Mouse (Mus musculus): ENCODE data around the gene Cst3. TPM values are rescaled to one million over a fixed set of nuclear protein-coding genes. Genes with fewer than 3 reads are reported as not detected.

Cst3 gene
- polyA plus RNA-seq, 1 experiment from 2014 or later: 272 TPM

DNA sequence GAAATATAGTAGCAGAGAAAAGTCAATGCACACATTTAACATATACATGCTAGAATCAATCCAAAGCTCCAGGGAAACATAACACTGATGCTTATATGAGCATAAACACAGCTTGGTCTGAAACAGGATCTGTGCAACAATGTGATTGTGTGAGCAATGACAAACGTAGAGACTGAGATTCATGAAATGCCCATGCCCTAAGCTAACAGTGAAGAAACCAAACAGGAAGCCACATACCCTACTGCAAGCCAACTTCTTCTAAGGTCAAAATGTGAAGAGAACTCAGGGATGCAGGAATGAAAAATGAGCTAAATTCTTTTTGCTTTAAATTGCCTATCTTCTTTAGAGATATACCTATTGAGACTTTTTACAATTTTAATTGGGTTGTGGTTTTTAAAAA lies 6.5 kb downstream of the Cst3 start:
- H3K4me2 ChIP-seq (ENCODE audit: low read depth, severe bottlenecking): no peak overlapping the region
- H3K27ac ChIP-seq (replicated peaks; ENCODE audit: low read depth, low read length): no peak overlapping the region
- no peaks in the 10 kb centered on the region; the same call in 1 of the 2 replicates for H3K36me3 ChIP-seq (ENCODE audit: control insufficient read depth, insufficient read depth, low read length)
- no peak for DNase-seq (ENCODE audit: low spot score)
- WGBS: 83% methylated on average over 1 of the region's 1 CpGs
- H3K27me3 ChIP-seq (ENCODE audit: control insufficient read depth, insufficient read depth, low read length): no peaks in the 10 kb centered on the region
- H3K4me1 ChIP-seq (ENCODE audit: control insufficient read depth, insufficient read depth, low read length): peaks cover 6% of the 10 kb centered on the region
- no peak overlapping the region for H3K4me3 ChIP-seq (ENCODE audit: low read depth, low read length)
- no peak overlapping the region for H3K9ac ChIP-seq (ENCODE audit: low read length)
- ATAC-seq (ENCODE audit: insufficient number of reproducible peaks, low FRiP score, low TSS enrichment, low read depth): no peak
- H3K9me3 ChIP-seq (ENCODE audit: control insufficient read depth, low read length): no peaks in the 10 kb centered on the region

- no peaks in the 10 kb centered on the region for H3K4me1 ChIP-seq (ENCODE audit: control insufficient read depth, insufficient read depth, low read length)
- WGBS: 72% methylated on average over 2 of the region's 2 CpGs
- no peaks in the 10 kb centered on the region for H3K36me3 ChIP-seq (ENCODE audit: control insufficient read depth, insufficient read depth, low read length)
- DNase-seq (ENCODE audit: low spot score) (no peak), ATAC-seq (ENCODE audit: insufficient number of reproducible peaks, low FRiP score, low TSS enrichment, low read depth) (no peak)
- no peaks in the 10 kb centered on the region for H3K27me3 ChIP-seq (ENCODE audit: control insufficient read depth, insufficient read depth, low read length)
- no peak within 1 kb of the TSS for H3K4me2 ChIP-seq (ENCODE audit: low read depth, severe bottlenecking)
- no peak within 1 kb of the TSS for H3K27ac ChIP-seq (replicated peaks; ENCODE audit: low read depth, low read length)
- H3K4me3 ChIP-seq (ENCODE audit: low read depth, low read length): no peak within 1 kb of the TSS
- H3K9ac ChIP-seq (ENCODE audit: low read length): no peak within 1 kb of the TSS
- H3K9me3 ChIP-seq (ENCODE audit: control insufficient read depth, low read length): no peaks in the 10 kb centered on the region
Observed at GRCm38 (mm10) chr2:148864966-148865365, 10.5 kb downstream of the Cst3 start, which contains the start of gene 9230104L09Rik. 9230104L09Rik (minus strand) TSS chr2:148865038.

DNA sequence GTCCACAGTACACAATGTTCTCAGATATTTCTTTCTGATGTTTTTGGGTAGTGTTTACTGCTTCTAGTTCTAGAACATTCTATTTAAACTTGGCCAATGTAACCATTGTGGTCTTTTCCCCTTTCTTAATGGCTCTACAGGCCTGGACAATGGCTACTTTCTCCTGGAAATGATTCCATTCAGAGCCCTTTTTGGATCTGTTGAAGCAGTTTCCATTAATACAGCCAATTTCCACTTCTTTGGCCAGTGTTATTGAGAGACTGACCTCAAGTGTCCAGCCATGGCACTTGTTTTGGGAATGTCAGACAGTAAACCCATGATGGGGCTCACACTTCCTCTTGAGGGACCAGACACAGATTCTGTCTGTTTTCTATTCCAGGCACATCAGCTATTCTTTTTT lies 13.8 kb downstream of the Cst3 start:
- Histone ChIP-seq H3K36me3 (ENCODE audit: control insufficient read depth, insufficient read depth, low read length) (no peaks in the 10 kb centered on the region), H3K4me1 (ENCODE audit: control insufficient read depth, insufficient read depth, low read length) (no peaks in the 10 kb centered on the region), H3K4me3 (ENCODE audit: low read depth, low read length) (no peak overlapping the region), H3K27ac (replicated peaks; ENCODE audit: low read depth, low read length) (no peak overlapping the region), H3K9me3 (ENCODE audit: control insufficient read depth, low read length) (no peaks in the 10 kb centered on the region), H3K27me3 (ENCODE audit: control insufficient read depth, insufficient read depth, low read length) (no peaks in the 10 kb centered on the region), H3K9ac (ENCODE audit: low read length) (no peak overlapping the region), H3K4me2 (ENCODE audit: low read depth, severe bottlenecking) (no peak overlapping the region)
- DNase-seq (ENCODE audit: low spot score) (no peak), ATAC-seq (ENCODE audit: insufficient number of reproducible peaks, low FRiP score, low TSS enrichment, low read depth) (no peak)

GRCm38 (mm10) chr2:148860993-148861392 lies 14.5 kb downstream of the Cst3 start:
- no peaks in the 10 kb centered on the region for H3K27me3 ChIP-seq (ENCODE audit: control insufficient read depth, insufficient read depth, low read length)
- no peak overlapping the region for H3K4me3 ChIP-seq (ENCODE audit: low read depth, low read length)
- no peak overlapping the region for H3K27ac ChIP-seq (replicated peaks; ENCODE audit: low read depth, low read length)
- ATAC-seq (ENCODE audit: insufficient number of reproducible peaks, low FRiP score, low TSS enrichment, low read depth) (no peak), DNase-seq (ENCODE audit: low spot score) (no peak)
- no peaks in the 10 kb centered on the region for H3K4me1 ChIP-seq (ENCODE audit: control insufficient read depth, insufficient read depth, low read length)
- no peaks in the 10 kb centered on the region for H3K36me3 ChIP-seq (ENCODE audit: control insufficient read depth, insufficient read depth, low read length)
- WGBS: 84% methylated on average over 4 of the region's 4 CpGs
- H3K9me3 ChIP-seq (ENCODE audit: control insufficient read depth, low read length): no peaks in the 10 kb centered on the region
- no peak overlapping the region for H3K9ac ChIP-seq (ENCODE audit: low read length)
- H3K4me2 ChIP-seq (ENCODE audit: low read depth, severe bottlenecking): no peak overlapping the region

- no peak for ATAC-seq (ENCODE audit: insufficient number of reproducible peaks, low FRiP score, low TSS enrichment, low read depth)
- Histone ChIP-seq H3K27ac (replicated peaks; ENCODE audit: low read depth, low read length) (no peak overlapping the region), H3K9ac (ENCODE audit: low read length) (no peak overlapping the region), H3K4me2 (ENCODE audit: low read depth, severe bottlenecking) (no peak overlapping the region), H3K4me3 (ENCODE audit: low read depth, low read length) (no peak overlapping the region), H3K36me3 (ENCODE audit: control insufficient read depth, insufficient read depth, low read length) (no peaks in the 10 kb centered on the region), H3K27me3 (ENCODE audit: control insufficient read depth, insufficient read depth, low read length) (no peaks in the 10 kb centered on the region), H3K9me3 (ENCODE audit: control insufficient read depth, low read length) (no peaks in the 10 kb centered on the region), H3K4me1 (ENCODE audit: control insufficient read depth, insufficient read depth, low read length) (no peaks in the 10 kb centered on the region)
- WGBS: 80% methylated on average over 4 of the region's 4 CpGs
- no peak for DNase-seq (ENCODE audit: low spot score)
Observed at GRCm38 (mm10) chr2:148857506-148857905, 18.0 kb downstream of the Cst3 start.

DNA sequence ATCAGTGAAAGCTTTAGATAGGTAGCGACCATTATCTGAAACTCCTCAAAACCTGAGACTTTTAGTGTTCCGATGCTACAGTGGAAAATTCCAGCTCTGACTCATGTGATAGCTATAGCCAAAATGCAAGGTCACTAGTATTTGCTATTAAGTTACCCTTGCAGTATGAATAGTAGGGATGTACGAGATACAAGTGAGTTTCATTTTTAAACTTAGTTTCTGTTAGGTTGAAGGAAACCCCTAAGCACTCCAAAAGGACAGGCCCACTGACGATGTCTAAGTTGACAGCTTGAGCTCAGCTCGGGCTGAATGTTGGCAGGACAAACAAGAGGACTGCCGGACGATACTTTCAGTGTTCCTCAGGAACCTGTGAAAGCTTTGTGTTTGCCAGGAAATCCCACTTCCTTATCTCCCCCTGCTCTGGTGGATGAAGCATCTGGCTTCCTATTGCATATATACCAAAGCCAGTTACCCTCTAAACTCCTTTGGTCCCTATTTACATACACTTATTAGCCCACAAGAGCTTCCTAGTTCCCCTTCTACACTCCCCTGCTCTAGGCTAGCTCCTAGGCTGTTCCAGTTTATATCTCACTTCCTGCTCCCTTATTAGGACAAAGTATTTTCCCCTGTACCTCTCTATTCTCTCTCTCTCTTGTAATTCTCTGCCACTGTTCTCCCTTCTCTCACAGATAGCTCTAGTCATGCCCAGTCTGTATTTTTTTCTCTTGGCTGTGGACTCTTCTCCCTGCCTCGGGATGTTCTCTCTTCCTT lies 18.7 kb downstream of the Cst3 start:
- Histone ChIP-seq H3K9ac (ENCODE audit: low read length) (no peak overlapping the region), H3K27me3 (ENCODE audit: control insufficient read depth, insufficient read depth, low read length) (no peaks in the 10 kb centered on the region), H3K4me2 (ENCODE audit: low read depth, severe bottlenecking) (no peak overlapping the region), H3K9me3 (ENCODE audit: control insufficient read depth, low read length) (no peaks in the 10 kb centered on the region), H3K36me3 (ENCODE audit: control insufficient read depth, insufficient read depth, low read length) (no peaks in the 10 kb centered on the region), H3K27ac (replicated peaks; ENCODE audit: low read depth, low read length) (no peak overlapping the region), H3K4me1 (ENCODE audit: control insufficient read depth, insufficient read depth, low read length) (no peaks in the 10 kb centered on the region), H3K4me3 (ENCODE audit: low read depth, low read length) (no peak overlapping the region)
- DNase-seq (ENCODE audit: low spot score) (no peak), ATAC-seq (ENCODE audit: insufficient number of reproducible peaks, low FRiP score, low TSS enrichment, low read depth) (no peak)
- WGBS: 75% methylated on average over 8 of the region's 8 CpGs

GRCm38 (mm10) chr2:148851116-148851906 lies 24.2 kb downstream of the Cst3 start:
- H3K4me2 ChIP-seq (ENCODE audit: low read depth, severe bottlenecking): no peak overlapping the region; the same call in 1 of the 2 replicates
- ATAC-seq (ENCODE audit: insufficient number of reproducible peaks, low FRiP score, low TSS enrichment, low read depth) (peak; percentile 71), DNase-seq (ENCODE audit: low spot score) (peak; percentile 77)
- no peak overlapping the region for H3K4me3 ChIP-seq (ENCODE audit: low read depth, low read length)
- H3K9ac ChIP-seq (ENCODE audit: low read length): no peak overlapping the region
- WGBS: 45% methylated on average over 8 of the region's 8 CpGs
- H3K27ac ChIP-seq (replicated peaks; ENCODE audit: low read depth, low read length): no peak overlapping the region
- H3K4me1 ChIP-seq (ENCODE audit: control insufficient read depth, insufficient read depth, low read length): no peaks in the 10 kb centered on the region
- no peaks in the 10 kb centered on the region for H3K9me3 ChIP-seq (ENCODE audit: control insufficient read depth, low read length)
- no peaks in the 10 kb centered on the region for H3K36me3 ChIP-seq (ENCODE audit: control insufficient read depth, insufficient read depth, low read length)
- no peaks in the 10 kb centered on the region for H3K27me3 ChIP-seq (ENCODE audit: control insufficient read depth, insufficient read depth, low read length)

DNA sequence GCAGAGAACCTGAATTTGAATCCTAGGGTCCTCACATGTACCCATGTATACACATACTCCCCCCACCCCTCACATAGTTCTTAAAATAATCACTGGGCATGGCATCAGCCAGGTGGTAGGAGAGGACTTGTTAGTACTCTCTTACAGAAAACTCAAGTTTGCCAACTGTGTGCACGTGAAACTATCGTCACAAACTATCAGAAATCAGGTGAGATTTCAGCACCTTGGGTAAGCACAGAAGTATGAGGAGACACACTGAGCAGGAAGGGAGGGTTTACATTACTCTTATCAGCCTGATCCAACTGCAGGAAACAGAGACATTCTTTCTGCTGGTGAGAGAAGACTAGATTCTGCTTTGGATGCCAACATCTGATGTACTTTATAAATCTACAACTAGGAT lies 36.3 kb downstream of the Cst3 start:
- DNase-seq (ENCODE audit: low spot score) (no peak), ATAC-seq (ENCODE audit: insufficient number of reproducible peaks, low FRiP score, low TSS enrichment, low read depth) (no peak)
- no peaks in the 10 kb centered on the region for H3K27me3 ChIP-seq (ENCODE audit: control insufficient read depth, insufficient read depth, low read length)
- no peak overlapping the region for H3K4me2 ChIP-seq (ENCODE audit: low read depth, severe bottlenecking)
- 86% methylated on average over 2 of the region's 2 CpGs for WGBS
- H3K27ac ChIP-seq (replicated peaks; ENCODE audit: low read depth, low read length): no peak overlapping the region
- no peak overlapping the region for H3K4me3 ChIP-seq (ENCODE audit: low read depth, low read length)
- no peak overlapping the region for H3K9ac ChIP-seq (ENCODE audit: low read length)
- H3K4me1 ChIP-seq (ENCODE audit: control insufficient read depth, insufficient read depth, low read length): no peaks in the 10 kb centered on the region
- no peaks in the 10 kb centered on the region for H3K36me3 ChIP-seq (ENCODE audit: control insufficient read depth, insufficient read depth, low read length)
- H3K9me3 ChIP-seq (ENCODE audit: control insufficient read depth, low read length): no peaks in the 10 kb centered on the region
